Mouse (Mus musculus) intestine, postnatal 0 days (tissue): ENCODE data around the gene Vac14. TPM values are rescaled to one million over a fixed set of nuclear protein-coding genes. Genes with fewer than 3 reads are reported as not detected.

Experiments used
- ATAC-seq: fragments of 200-750 bp; cut with Nextera tagmentation; 2 replicates; pipeline ENCODE4 v1.8.0; 2017; ENCODE audit warnings: mild to moderate bottlenecking, moderate TSS enrichment, moderate library complexity
- H3K27ac ChIP-seq: fragments of 300-500 bp; sonication (generic); 2 replicates; pipeline ENCODE4 v1.5.1; 2014; ENCODE audit warnings: mild to moderate bottlenecking, low read depth, low read length, moderate library complexity
- H3K27me3 ChIP-seq: fragments of 300-500 bp; sonication (generic); replicated peaks from 2 replicates; pipeline ENCODE4 v1.6.1; 2014; ENCODE audit warnings: low read length, mixed read lengths; ENCODE audit not compliant: control insufficient read depth, insufficient read depth
- H3K36me3 ChIP-seq: fragments of 300-500 bp; sonication (generic); 2 replicates; pipeline ENCODE4 v1.6.1; 2014; ENCODE audit warnings: mild to moderate bottlenecking, moderate library complexity; ENCODE audit not compliant: control insufficient read depth, insufficient read depth
- H3K4me1 ChIP-seq: fragments of 300-500 bp; sonication (generic); replicated peaks from 2 replicates; pipeline ENCODE4 v1.6.1; 2014; ENCODE audit warnings: antibody characterized with exemption, low read length, mixed read lengths; ENCODE audit not compliant: control insufficient read depth, insufficient read depth
- H3K4me2 ChIP-seq: fragments of 300-500 bp; sonication (generic); replicated peaks from 2 replicates; pipeline ENCODE4 v1.6.1; 2014; ENCODE audit warnings: low read depth, mild to moderate bottlenecking, moderate library complexity
- H3K4me3 ChIP-seq: fragments of 300-500 bp; sonication (generic); 2 replicates; pipeline ENCODE4 v1.5.1; 2014; ENCODE audit warnings: low read depth, low read length
- H3K9ac ChIP-seq: fragments of 300-500 bp; sonication (generic); 2 replicates; pipeline ENCODE4 v1.6.1; 2014; ENCODE audit warnings: mild to moderate bottlenecking, low read depth, low read length
- H3K9me3 ChIP-seq: fragments of 300-500 bp; sonication (generic); 2 replicates; pipeline ENCODE4 v1.6.1; 2016; ENCODE audit warnings: mixed run types; ENCODE audit not compliant: control insufficient read depth
- CTCF ChIP-seq: sonication (generic); IDR thresholded peaks from 2 replicates; pipeline ENCODE4 v1.5.1; 2016; ENCODE audit warnings: low read depth, mild to moderate bottlenecking, control low read depth, antibody characterized with exemption, moderate library complexity
- WGBS: fragments of 180-500 bp; shearing (Covaris S2); extraction: QIAGEN DNeasy Blood & Tissue Kit; methylation state at CpG from one replicate; pipeline ENCODE4 v1.1.7; 2014; 5-methylcytosine and 5-hydroxymethylcytosine counted together
- polyA plus RNA-seq: library from polyadenylated mRNA; unstranded; fragments of >200 nt; fragmentation: Nextera tagmentation; extraction: Ambion mirVana; gene quantifications from 2 replicates; pipeline ENCODE4 v1.2.1, GENCODE M21; 2015

Gene Vac14
- polyA plus RNA-seq, 1 experiment from 2014 or later = 14.8 TPM

- Histone ChIP-seq H3K4me1 (peaks cover 15% of the 10 kb centered on the region; the same call in 1 of the 2 replicates), H3K36me3 (peaks cover 21% of the 10 kb centered on the region), H3K27me3 (no peaks in the 10 kb centered on the region), H3K4me3 (no peak overlapping the region), H3K9me3 (no peaks in the 10 kb centered on the region), H3K27ac (no peak overlapping the region), H3K4me2 (no peak overlapping the region), H3K9ac (no peak overlapping the region)
- no peak for ATAC-seq
- 52% methylated on average over 7 of the region's 7 CpGs for WGBS
- no peak for TF ChIP-seq CTCF
These were observed 98.7 kb downstream of the Vac14 start for GRCm38 (mm10) chr8:110717131-110717530.

GRCm38 (mm10) chr8:110718209-110718968 lies 100.0 kb downstream of the Vac14 start:
- TF ChIP-seq CTCF = no peak
- peak overlapping the region; percentile 50; the same call in 1 of the 2 replicates for H3K27ac ChIP-seq
- peaks cover 12% of the 10 kb centered on the region for H3K36me3 ChIP-seq
- H3K4me3 ChIP-seq = no peak overlapping the region
- no peak overlapping the region for H3K4me2 ChIP-seq
- no peaks in the 10 kb centered on the region for H3K27me3 ChIP-seq
- no peak for ATAC-seq
- H3K9me3 ChIP-seq = no peaks in the 10 kb centered on the region
- no peak overlapping the region for H3K9ac ChIP-seq
- 62% methylated on average over 8 of the region's 8 CpGs for WGBS
- peaks cover 15% of the 10 kb centered on the region; the same call in 1 of the 2 replicates for H3K4me1 ChIP-seq

- 50% methylated on average over 12 of the region's 12 CpGs for WGBS
- H3K4me2 ChIP-seq = no peak overlapping the region
- H3K9ac ChIP-seq = no peak overlapping the region; the same call in 1 of the 2 replicates
- H3K4me1 ChIP-seq = peaks cover 15% of the 10 kb centered on the region; the same call in 1 of the 2 replicates
- ATAC-seq = no peak
- no peaks in the 10 kb centered on the region for H3K27me3 ChIP-seq
- H3K36me3 ChIP-seq = peaks cover 4% of the 10 kb centered on the region; the same call in 1 of the 2 replicates
- H3K27ac ChIP-seq = peak overlapping the region; percentile 50; the same call in 1 of the 2 replicates
- no peak for TF ChIP-seq CTCF
- H3K9me3 ChIP-seq = no peaks in the 10 kb centered on the region
- no peak overlapping the region for H3K4me3 ChIP-seq
These were observed 100.7 kb downstream of the Vac14 start for GRCm38 (mm10) chr8:110718969-110719670.

GRCm38 (mm10) chr8:110719898-110720653 lies 101.7 kb downstream of the Vac14 start:
- Histone ChIP-seq H3K27me3 (no peaks in the 10 kb centered on the region), H3K27ac (no peak overlapping the region), H3K4me1 (peaks cover 15% of the 10 kb centered on the region; the same call in 1 of the 2 replicates), H3K9ac (no peak overlapping the region), H3K9me3 (no peaks in the 10 kb centered on the region), H3K4me2 (0 out of 2 replicates have a peak overlapping the region, but pooled peaks have one; percentile 94), H3K4me3 (no peak overlapping the region), H3K36me3 (peaks cover 2% of the 10 kb centered on the region; the same call in 1 of the 2 replicates)
- no peak for TF ChIP-seq CTCF
- no peak for ATAC-seq
- 62% methylated on average over 6 of the region's 6 CpGs for WGBS

GRCm38 (mm10) chr8:110720685-110721598 lies 102.6 kb downstream of the Vac14 start, which contains the start of gene Mtss1l:
Gene Mtss1l (plus strand): TSS chr8:110721476.
- no peak for TF ChIP-seq CTCF
- peak within 1 kb of the TSS; percentile 94 for H3K4me2 ChIP-seq
- peaks cover 15% of the 10 kb centered on the region; the same call in 1 of the 2 replicates for H3K4me1 ChIP-seq
- peak; percentile 50 for ATAC-seq
- peak within 1 kb of the TSS; percentile 76 for H3K9ac ChIP-seq
- no peaks in the 10 kb centered on the region; the same call in 1 of the 2 replicates for H3K36me3 ChIP-seq
- H3K27me3 ChIP-seq = no peaks in the 10 kb centered on the region
- no peaks in the 10 kb centered on the region for H3K9me3 ChIP-seq
- 7% methylated on average over 69 of the region's 75 CpGs for WGBS
- H3K4me3 ChIP-seq = peak within 1 kb of the TSS; percentile 59
- peak within 1 kb of the TSS; percentile 71 for H3K27ac ChIP-seq
